Mouse (Mus musculus): ENCODE measurements at regions not wholly inside any gene's neighbourhood (a gene's known extent, or its start where the extent isn't known, plus 50 kb on each side); places are given as distances from the start of the nearest gene placed in this dataset.

DNA sequence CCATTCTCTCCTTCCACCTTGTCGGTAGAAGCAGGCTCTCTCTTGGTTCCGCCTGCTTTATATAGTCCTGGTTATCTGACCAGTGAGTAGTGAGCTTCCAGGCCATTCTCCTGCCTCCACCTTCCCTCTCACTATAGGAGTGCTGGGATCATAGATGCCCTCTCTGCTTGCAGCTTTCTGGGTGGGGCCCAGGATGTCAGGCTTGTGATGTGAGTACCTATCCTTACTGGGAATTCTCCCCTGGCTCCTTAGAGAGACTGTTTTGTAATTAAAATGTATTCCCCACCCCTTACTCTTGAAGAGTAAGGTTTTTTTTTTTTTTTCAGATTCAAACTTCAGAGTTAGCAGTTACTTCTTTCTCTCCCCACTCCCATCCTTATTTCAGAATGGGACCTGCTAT lies 291.1 kb upstream of the Rtl1 start:
- H3K4me1 ChIP-seq (ENCODE audit: insufficient read depth): no peaks in the 10 kb centered on the region
- ATAC-seq (no peak), DNase-seq (no peak)
- H3K27ac ChIP-seq (ENCODE audit: low read depth): no peak overlapping the region
- H3K27me3 ChIP-seq (ENCODE audit: insufficient read depth, low read length): no peaks in the 10 kb centered on the region
- TF ChIP-seq CTCF (IDR thresholded peaks at IDR 0.05; ENCODE audit: low read depth) (no peak), EP300 (IDR thresholded peaks at IDR 0.05; ENCODE audit: low read depth) (no peak)
- H3K9ac ChIP-seq (replicated peaks): no peak overlapping the region
- no peak overlapping the region for H3K4me3 ChIP-seq (ENCODE audit: low read depth, low read length)
- no peaks in the 10 kb centered on the region for H3K9me3 ChIP-seq (ENCODE audit: low read length)
- H3K36me3 ChIP-seq (replicated peaks; ENCODE audit: insufficient read depth, low read length): no peaks in the 10 kb centered on the region
- H3K4me2 ChIP-seq (ENCODE audit: low read depth, low read length): no peak overlapping the region
- WGBS (ENCODE audit: insufficient replicate concordance): 56% methylated on average over 2 of the region's 2 CpGs

DNA sequence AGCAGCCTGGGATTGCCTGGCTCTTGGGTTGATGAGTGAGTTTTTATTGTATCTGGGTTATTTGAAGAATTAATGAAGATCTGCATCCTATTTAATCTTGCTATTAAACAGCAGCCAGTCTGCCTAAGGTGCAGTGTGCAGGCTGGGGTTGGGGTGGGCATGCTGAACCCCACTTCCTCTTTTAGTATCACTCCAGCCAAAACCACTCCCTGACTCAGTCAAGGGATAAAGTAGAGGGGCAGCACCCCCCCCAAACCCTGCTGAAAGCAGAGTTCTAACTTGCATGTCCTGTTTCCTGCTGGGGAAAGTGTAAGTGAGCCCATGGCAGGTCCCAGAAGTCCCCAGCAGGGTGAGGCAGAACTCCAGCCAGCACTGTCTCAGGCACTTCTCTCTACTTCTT lies 292.7 kb upstream of the Rtl1 start:
- Histone ChIP-seq H3K4me2 (ENCODE audit: low read depth, low read length) (no peak overlapping the region), H3K4me3 (ENCODE audit: low read depth, low read length) (no peak overlapping the region), H3K9me3 (ENCODE audit: low read length) (no peaks in the 10 kb centered on the region), H3K9ac (replicated peaks) (no peak overlapping the region), H3K27ac (ENCODE audit: low read depth) (no peak overlapping the region), H3K27me3 (ENCODE audit: insufficient read depth, low read length) (no peaks in the 10 kb centered on the region), H3K4me1 (ENCODE audit: insufficient read depth) (no peaks in the 10 kb centered on the region), H3K36me3 (replicated peaks; ENCODE audit: insufficient read depth, low read length) (no peaks in the 10 kb centered on the region)
- no peak for TF ChIP-seq CTCF (IDR thresholded peaks at IDR 0.05; ENCODE audit: low read depth)
- no peak for ATAC-seq
- DNase-seq: no peak

DNA sequence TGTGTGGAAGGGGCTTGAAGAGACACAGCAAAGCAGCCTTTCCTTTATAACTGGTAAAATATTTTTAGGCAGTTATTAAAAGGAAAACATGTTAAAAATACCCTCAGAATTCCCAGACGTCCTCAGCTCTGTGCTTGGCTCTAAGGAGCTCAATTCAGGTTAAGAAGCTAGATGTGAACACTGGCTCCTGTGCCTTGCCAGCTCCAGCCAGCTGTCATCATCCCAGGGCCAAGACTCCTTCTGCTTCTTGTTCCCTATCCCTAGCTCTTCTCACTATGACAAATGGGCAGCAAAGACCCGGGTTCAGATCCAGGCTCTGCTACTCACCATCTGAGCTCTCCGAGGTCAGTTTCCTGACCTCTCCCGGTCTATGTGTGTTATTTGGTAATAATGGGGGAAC lies 293.5 kb upstream of the Rtl1 start:
- Histone ChIP-seq H3K36me3 (replicated peaks; ENCODE audit: insufficient read depth, low read length) (no peaks in the 10 kb centered on the region), H3K9ac (replicated peaks) (no peak overlapping the region), H3K27ac (ENCODE audit: low read depth) (no peak overlapping the region), H3K4me1 (ENCODE audit: insufficient read depth) (no peaks in the 10 kb centered on the region), H3K4me2 (ENCODE audit: low read depth, low read length) (no peak overlapping the region), H3K9me3 (ENCODE audit: low read length) (no peaks in the 10 kb centered on the region), H3K4me3 (ENCODE audit: low read depth, low read length) (no peak overlapping the region), H3K27me3 (ENCODE audit: insufficient read depth, low read length) (no peaks in the 10 kb centered on the region)
- no peak for ATAC-seq
- no peak for DNase-seq
- WGBS (ENCODE audit: insufficient replicate concordance): 67% methylated on average over 4 of the region's 4 CpGs
- TF ChIP-seq CTCF (IDR thresholded peaks at IDR 0.05; ENCODE audit: low read depth) (no peak), EP300 (IDR thresholded peaks at IDR 0.05; ENCODE audit: low read depth) (no peak)

GRCm38 (mm10) chr12:109895389-109895788 lies 295.3 kb upstream of the Rtl1 start:
- Histone ChIP-seq H3K27ac (ENCODE audit: low read depth) (no peak overlapping the region), H3K4me1 (ENCODE audit: insufficient read depth) (no peaks in the 10 kb centered on the region), H3K27me3 (ENCODE audit: insufficient read depth, low read length) (no peaks in the 10 kb centered on the region), H3K9ac (replicated peaks) (no peak overlapping the region), H3K36me3 (replicated peaks; ENCODE audit: insufficient read depth, low read length) (no peaks in the 10 kb centered on the region), H3K4me2 (ENCODE audit: low read depth, low read length) (no peak overlapping the region), H3K9me3 (ENCODE audit: low read length) (no peaks in the 10 kb centered on the region), H3K4me3 (ENCODE audit: low read depth, low read length) (no peak overlapping the region)
- WGBS (ENCODE audit: insufficient replicate concordance): 63% methylated on average over 7 of the region's 7 CpGs
- ATAC-seq (no peak), DNase-seq (no peak)
- TF ChIP-seq CTCF (IDR thresholded peaks at IDR 0.05; ENCODE audit: low read depth) (no peak), EP300 (IDR thresholded peaks at IDR 0.05; ENCODE audit: low read depth) (no peak)

GRCm38 (mm10) chr12:109896397-109896796 lies 296.3 kb upstream of the Rtl1 start:
- no peak for DNase-seq
- no peaks in the 10 kb centered on the region for H3K9me3 ChIP-seq (ENCODE audit: low read length)
- TF ChIP-seq CTCF (IDR thresholded peaks at IDR 0.05; ENCODE audit: low read depth): no peak
- no peak for TF ChIP-seq EP300 (IDR thresholded peaks at IDR 0.05; ENCODE audit: low read depth)
- 83% methylated on average over 9 of the region's 9 CpGs for WGBS (ENCODE audit: insufficient replicate concordance)
- H3K27me3 ChIP-seq (ENCODE audit: insufficient read depth, low read length): no peaks in the 10 kb centered on the region
- ATAC-seq: no peak
- H3K4me1 ChIP-seq (ENCODE audit: insufficient read depth): no peaks in the 10 kb centered on the region
- H3K27ac ChIP-seq (ENCODE audit: low read depth): no peak overlapping the region
- H3K9ac ChIP-seq (replicated peaks): no peak overlapping the region
- H3K4me2 ChIP-seq (ENCODE audit: low read depth, low read length): no peak overlapping the region
- H3K4me3 ChIP-seq (ENCODE audit: low read depth, low read length): no peak overlapping the region
- H3K36me3 ChIP-seq (replicated peaks; ENCODE audit: insufficient read depth, low read length): no peaks in the 10 kb centered on the region

DNA sequence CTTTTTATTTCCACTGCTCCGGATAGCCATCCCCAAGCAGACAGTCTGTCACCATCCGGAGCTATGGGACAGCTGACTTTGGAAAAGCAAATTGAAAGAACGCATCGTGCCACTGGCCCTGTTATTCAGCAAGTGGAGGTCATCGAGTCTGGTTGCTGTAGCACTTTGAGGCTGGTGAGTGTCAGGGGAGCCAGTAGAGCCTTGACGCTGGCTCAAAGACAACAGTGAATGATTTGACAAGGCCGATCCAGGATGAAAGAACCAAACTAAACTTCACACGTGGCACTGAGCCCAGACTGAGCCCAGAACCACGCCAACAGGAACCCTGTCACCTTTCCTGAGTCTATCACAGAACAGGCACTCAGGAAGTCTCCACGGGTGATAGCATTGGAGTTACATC lies 296.8 kb upstream of the Rtl1 start:
- Histone ChIP-seq H3K27ac (ENCODE audit: low read depth) (no peak overlapping the region), H3K4me1 (ENCODE audit: insufficient read depth) (no peaks in the 10 kb centered on the region), H3K9ac (replicated peaks) (no peak overlapping the region), H3K27me3 (ENCODE audit: insufficient read depth, low read length) (no peaks in the 10 kb centered on the region), H3K4me3 (ENCODE audit: low read depth, low read length) (no peak overlapping the region), H3K9me3 (ENCODE audit: low read length) (no peaks in the 10 kb centered on the region), H3K4me2 (ENCODE audit: low read depth, low read length) (no peak overlapping the region), H3K36me3 (replicated peaks; ENCODE audit: insufficient read depth, low read length) (no peaks in the 10 kb centered on the region)
- ATAC-seq: no peak
- no peak for DNase-seq
- TF ChIP-seq EP300 (IDR thresholded peaks at IDR 0.05; ENCODE audit: low read depth): no peak
- no peak for TF ChIP-seq CTCF (IDR thresholded peaks at IDR 0.05; ENCODE audit: low read depth)
- 77% methylated on average over 10 of the region's 10 CpGs for WGBS (ENCODE audit: insufficient replicate concordance)

- H3K4me2 ChIP-seq (ENCODE audit: low read depth, low read length): no peak overlapping the region
- no peaks in the 10 kb centered on the region for H3K27me3 ChIP-seq (ENCODE audit: insufficient read depth, low read length)
- H3K4me3 ChIP-seq (ENCODE audit: low read depth, low read length): no peak overlapping the region
- no peak overlapping the region for H3K9ac ChIP-seq (replicated peaks)
- H3K27ac ChIP-seq (ENCODE audit: low read depth): no peak overlapping the region
- DNase-seq (no peak), ATAC-seq (no peak)
- H3K9me3 ChIP-seq (ENCODE audit: low read length): no peaks in the 10 kb centered on the region
- H3K36me3 ChIP-seq (replicated peaks; ENCODE audit: insufficient read depth, low read length): no peaks in the 10 kb centered on the region
- no peak for TF ChIP-seq CTCF (IDR thresholded peaks at IDR 0.05; ENCODE audit: low read depth)
- TF ChIP-seq EP300 (IDR thresholded peaks at IDR 0.05; ENCODE audit: low read depth): no peak
- WGBS (ENCODE audit: insufficient replicate concordance): 73% methylated on average over 11 of the region's 11 CpGs
- no peaks in the 10 kb centered on the region for H3K4me1 ChIP-seq (ENCODE audit: insufficient read depth)
Observed at GRCm38 (mm10) chr12:109897861-109898385, 297.8 kb upstream of the Rtl1 start.

All from liver, postnatal 0 days (tissue).